Mouse (Mus musculus): Measurements from ENCODE around the gene Plekhh2. TPM values are rescaled to one million over a fixed set of nuclear protein-coding genes. Genes with fewer than 3 reads are reported as not detected.

Plekhh2 gene
- polyA plus RNA-seq, 1 experiment from 2014 or later = 2.1 TPM

- no peaks in the 10 kb centered on the region for H3K9me3 ChIP-seq
- H3K27me3 ChIP-seq = no peaks in the 10 kb centered on the region
- H3K4me2 ChIP-seq = no peak overlapping the region
- no peaks in the 10 kb centered on the region for H3K36me3 ChIP-seq
- 75% methylated on average over 9 of the region's 9 CpGs for WGBS
- no peak for ATAC-seq (ENCODE audit: low FRiP score)
- no peaks in the 10 kb centered on the region for H3K4me1 ChIP-seq (replicated peaks)
- H3K9ac ChIP-seq = no peak overlapping the region
- H3K4me3 ChIP-seq = no peak overlapping the region
- no peak overlapping the region for H3K27ac ChIP-seq
These were observed 91.5 kb downstream of the Plekhh2 start for GRCm38 (mm10) chr17:84603202-84603627.

DNA sequence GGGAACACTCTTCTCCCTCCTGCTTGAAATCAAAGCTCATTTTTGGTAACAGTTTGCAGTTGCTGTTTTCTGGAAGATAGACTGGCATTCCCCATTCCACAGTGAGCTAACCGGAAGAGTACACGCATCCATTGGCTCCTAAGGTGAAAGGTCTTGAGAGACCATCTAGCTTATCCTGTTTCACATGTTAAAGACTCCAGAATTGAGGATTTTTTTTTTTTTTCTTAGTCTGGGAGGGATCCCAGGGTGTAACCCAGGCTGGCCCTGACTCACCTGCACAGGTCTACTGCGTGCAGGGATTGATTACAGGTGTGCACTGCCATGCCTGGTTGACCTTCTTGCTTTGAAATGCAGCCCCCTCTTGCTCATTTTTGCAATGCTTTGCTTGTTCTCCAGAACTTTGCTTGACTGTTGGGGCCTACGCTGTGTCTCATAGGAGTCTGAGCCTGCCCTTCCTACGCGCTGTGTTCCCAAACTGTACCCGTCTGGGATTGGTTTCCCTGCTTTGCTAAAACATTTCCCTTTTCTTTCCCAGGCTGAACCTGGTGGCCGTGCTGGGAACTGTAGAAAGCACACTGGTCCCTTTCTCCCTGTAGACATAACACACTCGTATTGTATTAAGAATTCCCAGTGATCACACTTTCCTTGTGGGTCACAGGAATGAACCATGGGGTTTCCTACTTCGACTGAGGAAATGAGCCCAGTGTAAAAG, 92.2 kb downstream of the Plekhh2 start:
- 90% methylated on average over 10 of the region's 10 CpGs for WGBS
- no peak overlapping the region for H3K9ac ChIP-seq
- ATAC-seq (ENCODE audit: low FRiP score) = no peak
- H3K27me3 ChIP-seq = no peaks in the 10 kb centered on the region
- H3K9me3 ChIP-seq = no peaks in the 10 kb centered on the region
- H3K36me3 ChIP-seq = no peaks in the 10 kb centered on the region
- H3K4me1 ChIP-seq (replicated peaks) = no peaks in the 10 kb centered on the region
- H3K4me3 ChIP-seq = no peak overlapping the region
- no peak overlapping the region for H3K4me2 ChIP-seq
- H3K27ac ChIP-seq = no peak overlapping the region

DNA sequence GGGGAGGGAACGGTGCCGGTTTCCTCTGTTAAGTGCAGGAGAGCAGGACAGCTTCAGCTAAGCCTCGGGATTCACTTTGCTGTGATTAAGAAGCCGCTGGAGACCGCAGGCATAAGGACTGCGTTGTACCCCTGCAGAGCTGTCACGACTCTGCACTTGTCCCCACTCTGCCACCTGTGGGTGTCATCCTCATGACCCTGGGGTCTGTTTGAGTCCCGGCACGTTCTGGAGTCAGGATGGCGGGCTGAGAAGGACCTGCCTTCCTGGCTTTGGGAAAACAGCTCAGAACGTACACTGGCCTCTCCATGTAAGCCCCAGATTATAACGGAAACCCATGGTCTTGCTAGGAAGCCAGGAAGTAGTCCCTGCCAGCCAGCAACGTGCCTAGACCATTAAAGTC, 95.3 kb downstream of the Plekhh2 start:
- Histone ChIP-seq H3K36me3 (0 out of 2 replicates have a peak, but pooled peaks cover 2% of the 10 kb centered on the region), H3K4me2 (no peak overlapping the region), H3K9me3 (no peaks in the 10 kb centered on the region), H3K4me3 (no peak overlapping the region), H3K27me3 (no peaks in the 10 kb centered on the region), H3K9ac (no peak overlapping the region), H3K4me1 (replicated peaks) (no peaks in the 10 kb centered on the region), H3K27ac (no peak overlapping the region)
- ATAC-seq (ENCODE audit: low FRiP score) = no peak
- WGBS = 54% methylated on average over 13 of the region's 13 CpGs

- Histone ChIP-seq H3K36me3 (0 out of 2 replicates have a peak, but pooled peaks cover 6% of the 10 kb centered on the region), H3K9ac (no peak overlapping the region), H3K4me2 (no peak overlapping the region), H3K9me3 (no peaks in the 10 kb centered on the region), H3K4me3 (no peak overlapping the region), H3K27ac (no peak overlapping the region), H3K4me1 (replicated peaks) (no peaks in the 10 kb centered on the region), H3K27me3 (no peaks in the 10 kb centered on the region)
- 64% methylated on average over 5 of the region's 5 CpGs for WGBS
- no peak for ATAC-seq (ENCODE audit: low FRiP score)
These were observed 95.9 kb downstream of the Plekhh2 start for GRCm38 (mm10) chr17:84607617-84608016.

DNA sequence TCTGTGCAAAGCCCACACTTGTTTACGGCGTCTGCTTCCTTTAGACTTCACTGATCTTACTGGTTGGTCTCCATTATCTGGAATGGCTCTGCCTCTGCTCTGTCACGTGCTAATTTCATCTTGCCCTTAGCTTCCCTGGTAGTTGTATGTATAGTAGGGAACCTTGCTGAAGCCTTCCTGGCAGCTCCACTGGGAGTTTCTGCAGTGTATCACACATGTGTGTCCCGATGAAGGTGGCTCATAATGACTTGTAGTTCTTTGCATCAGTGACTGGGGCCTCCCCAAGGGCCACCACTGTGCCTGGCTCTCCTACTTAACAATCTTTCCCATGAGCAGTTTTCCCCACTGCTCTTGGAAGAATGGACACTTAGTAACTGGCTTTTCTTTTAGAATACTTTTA, 96.9 kb downstream of the Plekhh2 start:
- no peak overlapping the region for H3K4me3 ChIP-seq
- ATAC-seq (ENCODE audit: low FRiP score) = no peak
- WGBS = 76% methylated on average over 4 of the region's 4 CpGs
- no peaks in the 10 kb centered on the region for H3K27me3 ChIP-seq
- no peak overlapping the region for H3K9ac ChIP-seq
- H3K4me2 ChIP-seq = no peak overlapping the region
- peaks cover 9% of the 10 kb centered on the region; the same call in 1 of the 2 replicates for H3K36me3 ChIP-seq
- no peak overlapping the region for H3K27ac ChIP-seq
- no peaks in the 10 kb centered on the region for H3K9me3 ChIP-seq
- H3K4me1 ChIP-seq (replicated peaks) = no peaks in the 10 kb centered on the region

- WGBS = 79% methylated on average over 9 of the region's 9 CpGs
- Histone ChIP-seq H3K36me3 (peaks cover 15% of the 10 kb centered on the region), H3K4me3 (no peak overlapping the region), H3K9me3 (no peaks in the 10 kb centered on the region), H3K27me3 (no peaks in the 10 kb centered on the region), H3K4me2 (no peak overlapping the region), H3K4me1 (replicated peaks) (no peaks in the 10 kb centered on the region), H3K27ac (no peak overlapping the region), H3K9ac (no peak overlapping the region)
- ATAC-seq (ENCODE audit: low FRiP score) = no peak
These were observed 99.8 kb downstream of the Plekhh2 start for GRCm38 (mm10) chr17:84611500-84611899.

- Histone ChIP-seq H3K27me3 (no peaks in the 10 kb centered on the region), H3K9me3 (no peaks in the 10 kb centered on the region), H3K4me1 (replicated peaks) (no peaks in the 10 kb centered on the region), H3K4me2 (no peak overlapping the region), H3K27ac (no peak overlapping the region), H3K36me3 (peaks cover 15% of the 10 kb centered on the region), H3K9ac (no peak overlapping the region), H3K4me3 (no peak overlapping the region)
- WGBS = 81% methylated on average over 7 of the region's 7 CpGs
- no peak for ATAC-seq (ENCODE audit: low FRiP score)
These were observed 100.3 kb downstream of the Plekhh2 start for GRCm38 (mm10) chr17:84611971-84612370.

GRCm38 (mm10) chr17:84615811-84616210, 104.1 kb downstream of the Plekhh2 start:
- Histone ChIP-seq H3K9ac (no peak overlapping the region), H3K4me3 (no peak overlapping the region), H3K36me3 (peaks cover 15% of the 10 kb centered on the region), H3K27ac (no peak overlapping the region), H3K9me3 (no peaks in the 10 kb centered on the region), H3K27me3 (no peaks in the 10 kb centered on the region), H3K4me1 (replicated peaks) (no peaks in the 10 kb centered on the region), H3K4me2 (no peak overlapping the region)
- ATAC-seq (ENCODE audit: low FRiP score) = no peak
- 82% methylated on average over 11 of the region's 11 CpGs for WGBS

DNA sequence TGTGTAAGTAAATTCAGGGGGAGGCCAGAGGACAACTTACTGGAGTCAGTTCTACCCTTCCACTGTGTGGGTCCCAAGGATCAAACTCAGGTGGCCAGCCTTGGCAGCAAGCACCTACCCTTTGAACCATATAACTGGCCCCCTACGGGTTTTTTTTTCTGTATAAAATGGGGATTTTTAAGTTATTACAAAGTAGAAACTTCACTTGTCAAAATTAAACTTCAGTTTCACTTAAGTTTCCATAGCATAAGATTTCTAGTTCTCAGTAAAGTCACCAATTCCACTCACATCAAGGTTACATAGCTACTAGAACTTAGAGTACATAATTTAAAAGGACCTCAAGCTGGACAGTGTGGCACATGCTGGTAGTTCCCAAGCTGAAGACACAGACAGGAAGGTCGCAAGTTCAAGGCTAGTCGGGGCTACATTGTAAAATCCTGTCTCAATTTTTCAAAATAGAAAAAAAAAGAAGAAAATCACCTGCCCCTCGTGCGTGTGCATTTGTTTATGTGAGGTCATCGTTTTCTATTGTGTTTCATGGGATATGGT, 104.9 kb downstream of the Plekhh2 start:
- no peaks in the 10 kb centered on the region for H3K9me3 ChIP-seq
- H3K9ac ChIP-seq = no peak overlapping the region
- H3K4me1 ChIP-seq (replicated peaks) = no peaks in the 10 kb centered on the region
- H3K36me3 ChIP-seq = peaks cover 15% of the 10 kb centered on the region
- no peaks in the 10 kb centered on the region for H3K27me3 ChIP-seq
- 90% methylated on average over 6 of the region's 6 CpGs for WGBS
- no peak overlapping the region for H3K27ac ChIP-seq
- H3K4me2 ChIP-seq = no peak overlapping the region
- ATAC-seq (ENCODE audit: low FRiP score) = no peak
- H3K4me3 ChIP-seq = no peak overlapping the region

GRCm38 (mm10) chr17:84617953-84618352, 106.3 kb downstream of the Plekhh2 start:
- ATAC-seq (ENCODE audit: low FRiP score) = no peak
- Histone ChIP-seq H3K9ac (no peak overlapping the region), H3K27me3 (no peaks in the 10 kb centered on the region), H3K9me3 (no peaks in the 10 kb centered on the region), H3K4me1 (replicated peaks) (no peaks in the 10 kb centered on the region), H3K4me3 (no peak overlapping the region), H3K27ac (no peak overlapping the region), H3K4me2 (no peak overlapping the region), H3K36me3 (peaks cover 9% of the 10 kb centered on the region)
- 93% methylated on average over 6 of the region's 6 CpGs for WGBS

- no peak overlapping the region for H3K4me3 ChIP-seq
- H3K36me3 ChIP-seq = peaks cover 3% of the 10 kb centered on the region; the same call in 1 of the 2 replicates
- no peak overlapping the region for H3K27ac ChIP-seq
- no peak overlapping the region for H3K4me2 ChIP-seq
- 89% methylated on average over 7 of the region's 7 CpGs for WGBS
- H3K9me3 ChIP-seq = no peaks in the 10 kb centered on the region
- no peaks in the 10 kb centered on the region for H3K4me1 ChIP-seq (replicated peaks)
- H3K27me3 ChIP-seq = no peaks in the 10 kb centered on the region
- no peak for ATAC-seq (ENCODE audit: low FRiP score)
- no peak overlapping the region for H3K9ac ChIP-seq
These were observed 107.4 kb downstream of the Plekhh2 start for GRCm38 (mm10) chr17:84619112-84619511.

DNA sequence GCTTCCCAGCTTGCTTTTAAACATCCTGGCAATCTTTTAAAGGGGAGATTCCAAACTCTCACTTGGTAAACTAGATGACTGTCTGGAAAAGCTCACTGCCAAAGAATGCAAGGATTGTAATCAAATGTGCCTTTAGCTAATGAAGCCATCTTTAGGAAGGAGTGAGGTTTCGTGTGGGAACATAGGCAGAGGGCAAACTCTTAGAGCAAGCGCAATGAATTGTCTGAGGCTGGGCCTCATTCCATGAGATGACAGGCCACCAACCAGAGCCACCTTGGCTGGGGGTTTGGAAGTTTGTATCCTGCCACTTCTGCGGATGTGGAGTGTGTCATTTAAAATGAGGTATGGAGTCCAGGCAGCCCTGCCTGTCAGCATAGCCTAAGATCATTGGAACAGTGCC, 108.4 kb downstream of the Plekhh2 start:
- Histone ChIP-seq H3K27ac (no peak overlapping the region), H3K27me3 (no peaks in the 10 kb centered on the region), H3K36me3 (no peaks in the 10 kb centered on the region), H3K9me3 (no peaks in the 10 kb centered on the region), H3K4me1 (replicated peaks) (no peaks in the 10 kb centered on the region), H3K4me2 (no peak overlapping the region), H3K9ac (no peak overlapping the region), H3K4me3 (no peak overlapping the region)
- no peak for ATAC-seq (ENCODE audit: low FRiP score)
- WGBS = 82% methylated on average over 3 of the region's 3 CpGs

DNA sequence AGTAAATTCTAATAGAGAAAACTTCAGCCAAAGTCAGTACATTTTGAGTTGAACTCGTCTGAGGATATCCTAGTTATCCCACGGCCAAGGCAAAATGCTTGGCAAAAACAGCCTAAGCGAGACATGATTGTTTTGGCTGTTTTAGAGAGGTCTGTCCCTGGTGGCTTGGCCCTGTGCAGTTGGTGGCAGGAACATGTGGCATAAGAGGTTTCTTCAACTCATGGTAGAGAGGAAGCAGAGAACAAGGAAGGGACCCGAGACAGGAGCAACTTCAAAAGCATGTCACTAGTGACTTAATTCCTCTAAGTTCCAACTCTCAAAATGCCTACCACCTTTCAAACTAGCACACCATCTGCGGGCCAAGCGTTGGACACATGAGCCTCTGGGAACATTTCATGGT, 108.9 kb downstream of the Plekhh2 start:
- H3K27me3 ChIP-seq = no peaks in the 10 kb centered on the region
- no peaks in the 10 kb centered on the region for H3K9me3 ChIP-seq
- no peak overlapping the region for H3K27ac ChIP-seq
- H3K4me3 ChIP-seq = no peak overlapping the region
- no peaks in the 10 kb centered on the region for H3K36me3 ChIP-seq
- 91% methylated on average over 6 of the region's 6 CpGs for WGBS
- H3K4me2 ChIP-seq = no peak overlapping the region
- H3K4me1 ChIP-seq (replicated peaks) = no peaks in the 10 kb centered on the region
- no peak overlapping the region for H3K9ac ChIP-seq
- ATAC-seq (ENCODE audit: low FRiP score) = no peak

Measured in hindbrain, embryonic 13.5 days (tissue).